Mouse (Mus musculus) limb, embryonic 13.5 days (tissue): ENCODE data around the gene 2310022A10Rik. TPM values are rescaled to one million over a fixed set of nuclear protein-coding genes. Genes with fewer than 3 reads are reported as not detected.

Experiments
- ATAC-seq: fragments of 200-750 bp; cut with Nextera tagmentation; 2 replicates; pipeline ENCODE4 v1.8.0; 2017; ENCODE audit warnings: low read depth, moderate number of reproducible peaks, moderate TSS enrichment; ENCODE audit not compliant: low FRiP score
- H3K27ac ChIP-seq: fragments of 300-500 bp; sonication (generic); 2 replicates; pipeline ENCODE4 v1.5.1; 2015; ENCODE audit warnings: inconsistent platforms, mild to moderate bottlenecking, moderate library complexity
- H3K27me3 ChIP-seq: fragments of 300-500 bp; sonication (generic); 2 replicates; pipeline ENCODE4 v1.6.1; 2015; ENCODE audit warnings: mild to moderate bottlenecking, inconsistent platforms
- H3K36me3 ChIP-seq: fragments of 300-500 bp; sonication (generic); 2 replicates; pipeline ENCODE4 v1.6.1; 2015; ENCODE audit warnings: inconsistent platforms, mild to moderate bottlenecking, moderate library complexity
- H3K4me1 ChIP-seq: fragments of 300-500 bp; sonication (generic); 2 replicates; pipeline ENCODE4 v1.6.1; 2015; ENCODE audit warnings: inconsistent platforms
- H3K4me2 ChIP-seq: fragments of 300-500 bp; sonication (generic); replicated peaks from 2 replicates; pipeline ENCODE4 v1.6.1; 2015; ENCODE audit warnings: inconsistent platforms, mild to moderate bottlenecking, moderate library complexity
- H3K4me3 ChIP-seq: fragments of 300-500 bp; sonication (generic); 2 replicates; pipeline ENCODE4 v1.5.1; 2015; ENCODE audit warnings: moderate library complexity, mild to moderate bottlenecking, inconsistent platforms
- H3K9ac ChIP-seq: fragments of 300-500 bp; sonication (generic); 2 replicates; pipeline ENCODE4 v1.6.1; 2015; ENCODE audit warnings: mild to moderate bottlenecking, inconsistent platforms
- H3K9me3 ChIP-seq: fragments of 300-500 bp; sonication (generic); 2 replicates; pipeline ENCODE4 v1.6.1; 2016; ENCODE audit warnings: inconsistent platforms
- WGBS: fragments of 180-500 bp; shearing (Covaris S2); methylation state at CpG from one replicate; pipeline ENCODE4 v1.1.7; 2015; 5-methylcytosine and 5-hydroxymethylcytosine counted together
- polyA plus RNA-seq: library from polyadenylated mRNA; unstranded; fragments of >200 nt; fragmentation: Nextera tagmentation; extraction: Ambion mirVana; gene quantifications from 2 replicates; pipeline ENCODE4 v1.2.1, GENCODE M21; 2015

Gene 2310022A10Rik
- polyA plus RNA-seq, 1 experiment from 2014 or later, result 37.0 TPM

GRCm38 (mm10) chr7:27541922-27542321, 11.1 kb upstream of the 2310022A10Rik start:
- Histone ChIP-seq H3K4me3 (peak overlapping the region; percentile 58), H3K36me3 (peaks cover 39% of the 10 kb centered on the region), H3K9ac (peak overlapping the region; percentile 79), H3K9me3 (no peaks in the 10 kb centered on the region), H3K4me2 (peak overlapping the region; percentile 91), H3K4me1 (peaks cover 13% of the 10 kb centered on the region), H3K27ac (no peak overlapping the region), H3K27me3 (no peaks in the 10 kb centered on the region)
- 59% methylated on average over 5 of the region's 5 CpGs for WGBS
- no peak for ATAC-seq

- H3K27me3 ChIP-seq, result no peaks in the 10 kb centered on the region
- ATAC-seq, result peak; percentile 95
- H3K4me1 ChIP-seq, result peaks cover 13% of the 10 kb centered on the region
- no peak overlapping the region for H3K27ac ChIP-seq
- peaks cover 33% of the 10 kb centered on the region for H3K36me3 ChIP-seq
- no peaks in the 10 kb centered on the region for H3K9me3 ChIP-seq
- 3% methylated on average over 30 of the region's 30 CpGs for WGBS
- H3K9ac ChIP-seq, result peak overlapping the region; percentile 79
- H3K4me2 ChIP-seq, result peak overlapping the region; percentile 91
- H3K4me3 ChIP-seq, result peak overlapping the region; percentile 58
Observed at GRCm38 (mm10) chr7:27542392-27543033, 10.5 kb upstream of the 2310022A10Rik start.

GRCm38 (mm10) chr7:27543065-27543464, 10.0 kb upstream of the 2310022A10Rik start:
- H3K4me1 ChIP-seq, result peaks cover 13% of the 10 kb centered on the region
- H3K4me2 ChIP-seq, result peak overlapping the region; percentile 91
- ATAC-seq, result 0 out of 2 replicates have a peak, but pooled peaks have one; percentile 0
- H3K4me3 ChIP-seq, result peak overlapping the region; percentile 58
- peaks cover 28% of the 10 kb centered on the region for H3K36me3 ChIP-seq
- H3K9ac ChIP-seq, result peak overlapping the region; percentile 79; the same call in 1 of the 2 replicates
- 51% methylated on average over 6 of the region's 6 CpGs for WGBS
- no peaks in the 10 kb centered on the region for H3K9me3 ChIP-seq
- H3K27ac ChIP-seq, result no peak overlapping the region
- H3K27me3 ChIP-seq, result no peaks in the 10 kb centered on the region

GRCm38 (mm10) chr7:27543851-27544250, 9.2 kb upstream of the 2310022A10Rik start:
- H3K9me3 ChIP-seq, result no peaks in the 10 kb centered on the region
- no peak overlapping the region for H3K4me3 ChIP-seq
- no peak overlapping the region for H3K9ac ChIP-seq
- ATAC-seq, result no peak
- no peak overlapping the region for H3K4me2 ChIP-seq
- H3K4me1 ChIP-seq, result peaks cover 13% of the 10 kb centered on the region
- H3K36me3 ChIP-seq, result peaks cover 23% of the 10 kb centered on the region
- H3K27me3 ChIP-seq, result no peaks in the 10 kb centered on the region
- H3K27ac ChIP-seq, result no peak overlapping the region
- 77% methylated on average over 4 of the region's 4 CpGs for WGBS

GRCm38 (mm10) chr7:27544675-27545370, 8.2 kb upstream of the 2310022A10Rik start:
- WGBS, result 86% methylated on average over 12 of the region's 12 CpGs
- Histone ChIP-seq H3K9me3 (no peaks in the 10 kb centered on the region), H3K4me2 (no peak overlapping the region), H3K27me3 (no peaks in the 10 kb centered on the region), H3K27ac (no peak overlapping the region), H3K4me3 (no peak overlapping the region), H3K4me1 (peaks cover 13% of the 10 kb centered on the region), H3K9ac (no peak overlapping the region), H3K36me3 (peaks cover 14% of the 10 kb centered on the region)
- ATAC-seq, result no peak

- Histone ChIP-seq H3K4me2 (no peak overlapping the region), H3K27me3 (no peaks in the 10 kb centered on the region), H3K9me3 (no peaks in the 10 kb centered on the region), H3K4me1 (peaks cover 14% of the 10 kb centered on the region), H3K9ac (no peak overlapping the region), H3K36me3 (no peaks in the 10 kb centered on the region), H3K4me3 (no peak overlapping the region), H3K27ac (no peak overlapping the region)
- ATAC-seq, result no peak
- 74% methylated on average over 6 of the region's 6 CpGs for WGBS
Observed at GRCm38 (mm10) chr7:27549597-27549996, 3.4 kb upstream of the 2310022A10Rik start.

- Histone ChIP-seq H3K9ac (peak overlapping the region; percentile 63), H3K4me3 (peak overlapping the region; percentile 83), H3K27ac (no peak overlapping the region), H3K27me3 (no peaks in the 10 kb centered on the region), H3K4me2 (peak overlapping the region; percentile 81), H3K4me1 (peaks cover 17% of the 10 kb centered on the region), H3K9me3 (no peaks in the 10 kb centered on the region), H3K36me3 (peaks cover 13% of the 10 kb centered on the region)
- no peak for ATAC-seq
- WGBS, result 50% methylated on average over 5 of the region's 5 CpGs
Observed at GRCm38 (mm10) chr7:27552070-27552469, 963 bp upstream of the 2310022A10Rik start.

- Histone ChIP-seq H3K9ac (no peak overlapping the region; the same call in 1 of the 2 replicates), H3K4me1 (no peaks in the 10 kb centered on the region), H3K27me3 (no peaks in the 10 kb centered on the region), H3K4me3 (no peak overlapping the region), H3K27ac (peak overlapping the region; percentile 22; the same call in 1 of the 2 replicates), H3K36me3 (peaks cover 81% of the 10 kb centered on the region), H3K4me2 (no peak overlapping the region), H3K9me3 (no peaks in the 10 kb centered on the region)
- peak; percentile 84 for ATAC-seq
- 67% methylated on average over 8 of the region's 8 CpGs for WGBS
Observed at GRCm38 (mm10) chr7:27560291-27560887, 7.4 kb downstream of the 2310022A10Rik start.

GRCm38 (mm10) chr7:27560978-27561377, 7.9 kb downstream of the 2310022A10Rik start:
- Histone ChIP-seq H3K4me1 (no peaks in the 10 kb centered on the region), H3K27me3 (no peaks in the 10 kb centered on the region), H3K4me2 (no peak overlapping the region), H3K36me3 (peaks cover 80% of the 10 kb centered on the region), H3K9me3 (no peaks in the 10 kb centered on the region), H3K4me3 (no peak overlapping the region), H3K27ac (no peak overlapping the region), H3K9ac (no peak overlapping the region)
- ATAC-seq, result no peak
- WGBS, result 80% methylated on average over 1 of the region's 1 CpGs

GRCm38 (mm10) chr7:27569580-27570224, 16.7 kb downstream of the 2310022A10Rik start:
- no peaks in the 10 kb centered on the region for H3K9me3 ChIP-seq
- H3K4me2 ChIP-seq, result no peak overlapping the region
- ATAC-seq, result no peak
- H3K9ac ChIP-seq, result no peak overlapping the region
- WGBS, result 89% methylated on average over 5 of the region's 5 CpGs
- no peaks in the 10 kb centered on the region for H3K27me3 ChIP-seq
- peaks cover 84% of the 10 kb centered on the region for H3K36me3 ChIP-seq
- no peak overlapping the region for H3K27ac ChIP-seq
- no peaks in the 10 kb centered on the region for H3K4me1 ChIP-seq
- H3K4me3 ChIP-seq, result no peak overlapping the region

GRCm38 (mm10) chr7:27572133-27572532, 19.1 kb downstream of the 2310022A10Rik start:
- no peak overlapping the region for H3K27ac ChIP-seq
- no peaks in the 10 kb centered on the region for H3K9me3 ChIP-seq
- H3K27me3 ChIP-seq, result no peaks in the 10 kb centered on the region
- ATAC-seq, result no peak
- H3K4me3 ChIP-seq, result no peak overlapping the region
- peaks cover 90% of the 10 kb centered on the region for H3K36me3 ChIP-seq
- WGBS, result 98% methylated on average over 4 of the region's 4 CpGs
- no peak overlapping the region for H3K4me2 ChIP-seq
- H3K4me1 ChIP-seq, result no peaks in the 10 kb centered on the region
- no peak overlapping the region for H3K9ac ChIP-seq
